Mouse (Mus musculus) heart, adult 18-20 months (tissue): ENCODE data around the gene Kcne3. TPM values are rescaled to one million over a fixed set of nuclear protein-coding genes. Genes with fewer than 3 reads are reported as not detected.

Source experiments
- total RNA-seq, 2 experiments: library from RNA; stranded (reverse); gene quantifications; 2 replicates each; pipeline ENCODE4 v1.2.3; 2021

Kcne3 gene
- total RNA-seq, 2 experiments from 2014 or later, result 0.59 to 0.99 TPM

Other genes starting within 250 kb of the Kcne3 start
- gene Rnf169, start 196.1 kb upstream of the Kcne3 start, total RNA-seq, result 10 to 100 TPM; 10.6 to 11.3 TPM
- gene Chrdl2, start 170.3 kb upstream of the Kcne3 start, total RNA-seq, result not detected
- 10 to 100 TPM in 1 of 2 experiments, 1 to 10 TPM in 1; 6.6 to 10.7 TPM for gene Pold3, start 54.9 kb upstream of the Kcne3 start, total RNA-seq
- gene Lipt2, start 17.2 kb upstream of the Kcne3 start, total RNA-seq, result 1 to 10 TPM; 5.5 TPM
- 1 to 10 TPM; 6.3 to 7.0 TPM for gene Pgm2l1, start 50.9 kb downstream of the Kcne3 start, total RNA-seq
- gene P4ha3, start 109.0 kb downstream of the Kcne3 start, total RNA-seq, result under 1 TPM; 0.31 to 0.55 TPM
- gene C2cd3, start 195.7 kb downstream of the Kcne3 start, total RNA-seq, result 10 to 100 TPM in 1 of 2 experiments, 1 to 10 TPM in 1; 7.4 to 10.6 TPM
- gene Ppme1, start 195.8 kb downstream of the Kcne3 start, total RNA-seq, result 10 to 100 TPM; 34.7 to 35.4 TPM